In the genomic region with DNA sequence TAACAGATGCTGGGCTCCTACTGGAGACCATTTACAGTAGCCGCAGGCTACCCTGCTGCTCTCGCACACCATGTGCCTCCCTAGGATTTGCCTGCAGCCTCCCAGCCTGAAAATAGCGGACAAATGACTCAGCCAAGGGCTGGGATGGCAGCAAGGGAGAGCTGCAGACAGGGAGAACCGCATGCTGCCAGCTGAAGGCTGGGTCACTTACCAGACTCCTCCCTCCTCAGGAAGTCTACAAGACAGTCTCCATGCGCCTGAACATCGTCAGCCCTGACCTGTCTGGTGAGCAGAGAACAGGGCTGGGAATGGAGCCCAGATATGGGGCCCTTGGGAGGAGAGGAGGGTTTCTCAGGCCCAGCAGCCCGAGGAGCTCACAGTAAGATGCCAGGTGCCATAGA, we compare ENCODE assay signal across 7 mouse cellular contexts. TPM values are rescaled to one million over a fixed set of nuclear protein-coding genes. Genes with fewer than 3 reads are reported as not detected.
A peak's percentile ranks its signal among the peaks of the same experiment; 100 is the strongest.
DNase-seq lines count a peak whose midpoint lies in the region; ATAC-seq and TF ChIP-seq lines count a peak whose summit lies in the region.

No protein-coding gene starts in this region.

- no peaks in the 10 kb centered on the region for H3K9me3 ChIP-seq in heart, embryonic 15.5 days (replicated peaks)
- no peaks in the 10 kb centered on the region for H3K9me3 ChIP-seq in limb, embryonic 15.5 days
- no peaks in the 10 kb centered on the region for H3K9me3 ChIP-seq in forebrain, embryonic 13.5 days (replicated peaks)

- peak overlapping the region; percentile 68 for H3K27ac ChIP-seq in heart, embryonic 15.5 days
- peak overlapping the region; percentile 23 for H3K27ac ChIP-seq in limb, embryonic 15.5 days
- no peak overlapping the region for H3K27ac ChIP-seq in forebrain, embryonic 13.5 days

- H3K4me1 ChIP-seq in lung, adult 2 months (ENCODE audit: control insufficient read depth, insufficient read depth, low read length): no peaks in the 10 kb centered on the region
- H3K4me1 ChIP-seq in heart, embryonic 15.5 days (replicated peaks): peaks cover 20% of the 10 kb centered on the region
- peaks cover 24% of the 10 kb centered on the region for H3K4me1 ChIP-seq in limb, embryonic 15.5 days
- no peaks in the 10 kb centered on the region for H3K4me1 ChIP-seq in forebrain, embryonic 13.5 days

- H3K4me2 ChIP-seq in heart, embryonic 15.5 days: no peak overlapping the region
- no peak overlapping the region for H3K4me2 ChIP-seq in limb, embryonic 15.5 days
- H3K4me2 ChIP-seq in forebrain, embryonic 13.5 days: no peak overlapping the region

- no peak for TF ChIP-seq CTCF in lung, adult 2 months (IDR thresholded peaks at IDR 0.05; ENCODE audit: insufficient read depth, low read length)
- TF ChIP-seq CTCF in brain, embryonic 14.5 days (IDR thresholded peaks at IDR 0.05; ENCODE audit: borderline replicate concordance, extremely low read depth, insufficient read depth, insufficient read length): no peak

- no peak overlapping the region for H3K4me3 ChIP-seq in lung, adult 2 months (replicated peaks; ENCODE audit: extremely low read depth, low read depth, low read length)
- no peak overlapping the region for H3K4me3 ChIP-seq in heart, embryonic 15.5 days
- H3K4me3 ChIP-seq in limb, embryonic 15.5 days: no peak overlapping the region
- H3K4me3 ChIP-seq in forebrain, embryonic 13.5 days: no peak overlapping the region

- H3K36me3 ChIP-seq in heart, embryonic 15.5 days: peaks cover 64% of the 10 kb centered on the region
- H3K36me3 ChIP-seq in limb, embryonic 15.5 days: peaks cover 45% of the 10 kb centered on the region
- peaks cover 29% of the 10 kb centered on the region for H3K36me3 ChIP-seq in forebrain, embryonic 13.5 days (ENCODE audit: poor library complexity, severe bottlenecking)

- no peaks in the 10 kb centered on the region for H3K27me3 ChIP-seq in heart, embryonic 15.5 days
- no peaks in the 10 kb centered on the region for H3K27me3 ChIP-seq in limb, embryonic 15.5 days
- H3K27me3 ChIP-seq in forebrain, embryonic 13.5 days: no peaks in the 10 kb centered on the region

- peak; percentile 71 for ATAC-seq in heart, embryonic 15.5 days (replicated peaks; ENCODE audit: insufficient number of reproducible peaks, insufficient read depth, low FRiP score, low read depth)
- ATAC-seq in limb, embryonic 15.5 days (ENCODE audit: insufficient number of reproducible peaks, low FRiP score, low TSS enrichment, low read depth): no peak
- ATAC-seq in forebrain, embryonic 13.5 days: no peak

- H3K9ac ChIP-seq in heart, embryonic 15.5 days: no peak overlapping the region
- 0 out of 2 replicates have a peak overlapping the region, but pooled peaks have one; percentile 1 for H3K9ac ChIP-seq in limb, embryonic 15.5 days
- H3K9ac ChIP-seq in forebrain, embryonic 13.5 days: no peak overlapping the region; the same call in 1 of the 2 replicates

- no peak for TF ChIP-seq POLR2A in lung, adult 2 months (IDR thresholded peaks at IDR 0.05; ENCODE audit: borderline replicate concordance, extremely low read depth, low read depth, low read length)
- no peak for TF ChIP-seq POLR2A in brain, embryonic 14.5 days (IDR thresholded peaks at IDR 0.05; ENCODE audit: borderline replicate concordance, extremely low read depth, insufficient read depth, insufficient read length, poor library complexity, severe bottlenecking)

- DNase-seq in lung, postnatal 10 days: peak; percentile 59
- DNase-seq in lung, adult 2 months: no peak
- DNase-seq in brain, embryonic 14.5 days (ENCODE audit: low read depth): peak; percentile 20
- DNase-seq in yolk sac, embryonic 10.5 days (ENCODE audit: low spot score): no peak

- 34% methylated on average over 7 of the region's 7 CpGs for WGBS in lung, adult 2 months
- 23% methylated on average over 7 of the region's 7 CpGs for WGBS in heart, embryonic 15.5 days
- 25% methylated on average over 7 of the region's 7 CpGs for WGBS in limb, embryonic 15.5 days
- WGBS in forebrain, embryonic 13.5 days: 62% methylated on average over 7 of the region's 7 CpGs

RNA-seq across cellular contexts. Expression of a gene that starts 23.9 kb away (rescaled TPM):
- polyA plus RNA-seq in lung, adult 2 months (2012; rRNA removed): 42.1 and 42.3 TPM in 2 replicates
- polyA plus RNA-seq in brain, embryonic 14.5 days (2012; rRNA removed): 33.7 and 45.7 TPM in 2 replicates
- 13.8 and 19.7 TPM in 2 replicates for polyA plus RNA-seq in heart, embryonic 15.5 days (2015; fragmentation: Nextera tagmentation; extraction: Ambion mirVana)
- polyA plus RNA-seq in limb, embryonic 15.5 days (2015; fragmentation: Nextera tagmentation; extraction: Ambion mirVana): 33.5 and 34.8 TPM in 2 replicates
- 14.2 and 15.7 TPM in 2 replicates for polyA plus RNA-seq in forebrain, embryonic 13.5 days (2015; fragmentation: Nextera tagmentation; extraction: Ambion mirVana)

RNA-seq across cellular contexts. Expression of a gene that starts 32.8 kb away (rescaled TPM):
- 103 and 137 TPM in 2 replicates for polyA plus RNA-seq in lung, adult 2 months (2012; rRNA removed)
- polyA plus RNA-seq in brain, embryonic 14.5 days (2012; rRNA removed): 197 and 278 TPM in 2 replicates
- 45.5 and 66.6 TPM in 2 replicates for polyA plus RNA-seq in heart, embryonic 15.5 days (2015; fragmentation: Nextera tagmentation; extraction: Ambion mirVana)
- polyA plus RNA-seq in limb, embryonic 15.5 days (2015; fragmentation: Nextera tagmentation; extraction: Ambion mirVana): 84.4 and 101 TPM in 2 replicates
- 90.3 and 99.9 TPM in 2 replicates for polyA plus RNA-seq in forebrain, embryonic 13.5 days (2015; fragmentation: Nextera tagmentation; extraction: Ambion mirVana)

RNA-seq across cellular contexts. Expression of a gene that starts 33.7 kb away (rescaled TPM):
- 713 and 858 TPM in 2 replicates for polyA plus RNA-seq in lung, adult 2 months (2012; rRNA removed)
- 27.1 and 38.0 TPM in 2 replicates for polyA plus RNA-seq in brain, embryonic 14.5 days (2012; rRNA removed)
- polyA plus RNA-seq in heart, embryonic 15.5 days (2015; fragmentation: Nextera tagmentation; extraction: Ambion mirVana): 144 and 163 TPM in 2 replicates
- polyA plus RNA-seq in limb, embryonic 15.5 days (2015; fragmentation: Nextera tagmentation; extraction: Ambion mirVana): 64.6 and 71.5 TPM in 2 replicates
- polyA plus RNA-seq in forebrain, embryonic 13.5 days (2015; fragmentation: Nextera tagmentation; extraction: Ambion mirVana): 20.4 and 21.2 TPM in 2 replicates

RNA-seq across cellular contexts. Expression of a gene that starts 40.8 kb away (rescaled TPM):
- polyA plus RNA-seq in lung, adult 2 months (2012; rRNA removed): 167 and 260 TPM in 2 replicates
- polyA plus RNA-seq in brain, embryonic 14.5 days (2012; rRNA removed): 47.8 and 60.6 TPM in 2 replicates
- 25.7 and 33.4 TPM in 2 replicates for polyA plus RNA-seq in heart, embryonic 15.5 days (2015; fragmentation: Nextera tagmentation; extraction: Ambion mirVana)
- 23.0 and 24.7 TPM in 2 replicates for polyA plus RNA-seq in limb, embryonic 15.5 days (2015; fragmentation: Nextera tagmentation; extraction: Ambion mirVana)
- 23.5 and 29.2 TPM in 2 replicates for polyA plus RNA-seq in forebrain, embryonic 13.5 days (2015; fragmentation: Nextera tagmentation; extraction: Ambion mirVana)

RNA-seq across cellular contexts. Expression of a gene that starts 58.5 kb away (rescaled TPM):
- polyA plus RNA-seq in lung, adult 2 months (2012; rRNA removed): 27.6 and 65.9 TPM in 2 replicates
- 31.0 and 41.5 TPM in 2 replicates for polyA plus RNA-seq in brain, embryonic 14.5 days (2012; rRNA removed)
- 360 and 390 TPM in 2 replicates for polyA plus RNA-seq in heart, embryonic 15.5 days (2015; fragmentation: Nextera tagmentation; extraction: Ambion mirVana)
- polyA plus RNA-seq in limb, embryonic 15.5 days (2015; fragmentation: Nextera tagmentation; extraction: Ambion mirVana): 46.9 and 132 TPM in 2 replicates
- polyA plus RNA-seq in forebrain, embryonic 13.5 days (2015; fragmentation: Nextera tagmentation; extraction: Ambion mirVana): 48.8 and 48.9 TPM in 2 replicates

Comparison
In these comparisons a context has a peak if more than half of its experiments do, and no peak if none do; other contexts are left out.
1. DNase-seq: peak in lung, postnatal 10 days (single experiment) and brain, embryonic 14.5 days (single experiment); none in lung, adult 2 months (single experiment) and yolk sac, embryonic 10.5 days (single experiment).